Mouse (Mus musculus) cerebellum, postnatal 25 days (tissue): ENCODE measurements at regions not wholly inside any gene's neighbourhood (a gene's known extent, or its start where the extent isn't known, plus 50 kb on each side); places are given as distances from the start of the nearest gene placed in this dataset.
A peak's percentile ranks its signal among the peaks of the same experiment; 100 is the strongest.
"Not testable (repeated sequence)": the region's sequence is repeated elsewhere in the genome, so short reads cannot be mapped to it uniquely, and the experiment has no call there.

Experiments
- DNase-seq, 2 experiments: peaks; one replicate each; pipeline ENCODE4 v3.0.0; 2021; ENCODE audit warnings: mixed read lengths in 2 of 2

DNA sequence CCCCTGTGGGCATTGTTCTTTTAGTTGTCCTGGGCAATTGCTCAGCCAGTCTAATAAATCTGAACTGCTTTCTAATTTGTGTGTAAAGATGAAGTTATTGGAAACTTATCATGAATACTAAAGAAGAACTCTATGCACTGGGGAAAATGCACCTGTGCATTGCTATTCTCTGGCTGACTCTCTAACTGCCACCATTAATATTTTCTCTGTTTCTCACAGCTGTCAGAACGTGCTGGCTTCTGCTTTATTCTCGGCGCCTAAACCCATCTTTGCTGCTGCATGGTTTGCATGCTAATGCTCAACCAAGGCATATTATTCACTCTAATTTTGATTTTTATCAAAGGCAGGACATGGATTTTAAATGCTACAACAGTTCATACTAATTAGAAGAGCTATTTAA lies 128.9 kb upstream of the Gm527 start:
- DNase-seq: no peak

DNA sequence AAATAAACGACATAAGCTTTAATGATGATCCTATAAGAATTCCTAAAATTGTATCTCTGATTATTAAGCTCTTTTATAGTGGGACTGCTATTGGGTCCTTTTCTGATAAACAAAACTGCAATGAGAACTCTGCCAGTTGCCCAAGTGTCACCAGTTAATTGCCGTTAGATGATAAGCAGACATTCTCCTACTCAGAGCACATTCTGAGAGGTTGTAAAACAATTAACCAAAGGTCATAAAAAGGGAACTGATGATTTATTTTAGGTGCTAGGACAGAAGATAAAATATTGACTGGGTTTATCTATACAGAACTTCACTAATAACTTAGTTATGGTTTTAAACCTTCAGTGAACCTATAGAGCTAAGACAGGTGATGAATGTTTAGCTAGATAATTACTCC lies 109.2 kb upstream of the Gm527 start:
- DNase-seq: not testable (repeated sequence)

GRCm38 (mm10) chr12:64810081-64810480 lies 107.6 kb upstream of the Gm527 start:
- no peak for DNase-seq

DNA sequence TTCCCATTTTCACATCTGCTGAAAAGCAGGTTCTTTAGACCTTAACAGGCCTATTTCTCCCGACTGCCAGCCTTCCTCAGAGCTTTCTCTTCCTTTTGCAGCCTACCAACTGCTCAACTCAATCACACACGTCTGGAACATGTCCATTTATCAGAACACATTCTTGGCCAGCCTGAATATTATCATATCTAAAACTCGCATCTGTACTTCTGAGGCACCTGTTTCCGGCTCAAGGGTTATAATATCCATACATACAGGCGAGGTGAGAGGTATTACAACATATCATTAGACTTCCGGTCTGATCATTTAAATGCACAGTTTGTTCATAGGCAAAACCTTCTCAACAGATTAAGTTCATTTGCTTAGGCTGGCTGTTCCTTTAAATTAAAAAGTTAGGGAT lies 101.8 kb upstream of the Gm527 start:
- no peak for DNase-seq

DNA sequence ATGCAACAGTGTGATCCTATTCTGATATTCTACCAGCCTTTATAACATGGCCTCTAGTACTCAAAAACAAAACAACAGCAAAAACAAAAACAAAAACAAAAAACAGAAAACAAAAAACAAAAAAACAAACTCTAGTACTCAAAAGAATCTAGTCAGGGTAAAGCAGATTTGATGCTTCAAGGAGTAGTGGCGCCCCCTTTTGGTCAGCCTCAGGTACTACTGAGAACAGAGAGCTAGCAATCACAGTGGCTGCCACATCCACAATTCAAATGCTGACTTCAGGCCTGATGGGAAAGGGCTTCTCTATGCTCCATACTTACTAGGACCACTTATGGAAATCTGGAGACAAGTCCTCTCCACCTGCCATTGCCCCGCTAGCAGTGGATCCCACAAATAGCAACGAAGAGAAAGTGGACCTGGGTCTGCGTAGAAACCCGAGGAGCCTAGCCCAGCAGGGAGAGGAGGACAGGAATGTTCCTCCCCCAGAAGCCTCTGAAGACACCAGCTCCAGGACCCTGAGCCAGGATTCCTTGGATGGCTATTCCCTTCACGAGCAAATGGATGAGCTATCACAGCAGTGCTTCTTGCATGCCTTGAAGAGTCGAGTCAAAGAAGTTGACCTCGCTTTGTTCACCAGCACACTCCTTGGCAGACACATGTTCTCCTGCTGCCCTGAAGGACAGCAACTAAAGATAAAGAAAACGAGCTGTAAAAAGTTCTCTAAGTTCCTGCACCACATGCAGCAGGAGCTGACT lies 100.5 kb upstream of the Gm527 start:
- peak in 1 of 2 experiments; percentile 22 for DNase-seq

- DNase-seq: no peak
Measured at GRCm38 (mm10) chr12:64820722-64821121, 97.0 kb upstream of the Gm527 start.

- DNase-seq: peak in 1 of 2 experiments; percentile 14
Measured at GRCm38 (mm10) chr12:64829662-64830249, 88.0 kb upstream of the Gm527 start.

GRCm38 (mm10) chr12:64832313-64833151 lies 85.2 kb upstream of the Gm527 start:
- DNase-seq: no peak

GRCm38 (mm10) chr12:64857709-64858108 lies 60.0 kb upstream of the Gm527 start:
- DNase-seq: no peak
